Mouse (Mus musculus): Measurements from ENCODE around the gene Rgcc. TPM values are rescaled to one million over a fixed set of nuclear protein-coding genes. Genes with fewer than 3 reads are reported as not detected.
A peak's percentile ranks its signal among the peaks of the same experiment; 100 is the strongest.

Rgcc gene
- total and polyA plus RNA-seq, 2 experiments from 2014 or later: 33.3 to 33.9 TPM

- no peaks in the 10 kb centered on the region for H3K4me1 ChIP-seq (ENCODE audit: insufficient read depth)
- TF ChIP-seq CTCF (IDR thresholded peaks at IDR 0.05; ENCODE audit: low read depth): no peak
- no peak overlapping the region for H3K4me2 ChIP-seq (ENCODE audit: low read depth)
- no peaks in the 10 kb centered on the region for H3K36me3 ChIP-seq (ENCODE audit: insufficient read depth)
- DNase-seq: no peak
- no peak overlapping the region for H3K9ac ChIP-seq
- H3K27ac ChIP-seq (ENCODE audit: low read depth, low read length): no peak overlapping the region
- H3K9me3 ChIP-seq (ENCODE audit: low read length): no peaks in the 10 kb centered on the region
- whole genome bisulfite sequencing: 95% methylated on average over 1 of the region's 1 CpGs
- no peak for ATAC-seq
- no peaks in the 10 kb centered on the region for H3K27me3 ChIP-seq (ENCODE audit: insufficient read depth, low read length)
- no peak overlapping the region for H3K4me3 ChIP-seq (ENCODE audit: low read depth, low read length)
These were observed 22.0 kb downstream of the Rgcc start for GRCm38 (mm10) chr14:79279494-79279893.

GRCm38 (mm10) chr14:79278927-79279326, 22.5 kb downstream of the Rgcc start:
- Histone ChIP-seq H3K9me3 (ENCODE audit: low read length) (no peaks in the 10 kb centered on the region), H3K9ac (no peak overlapping the region), H3K27ac (ENCODE audit: low read depth, low read length) (no peak overlapping the region), H3K4me3 (ENCODE audit: low read depth, low read length) (no peak overlapping the region), H3K27me3 (ENCODE audit: insufficient read depth, low read length) (no peaks in the 10 kb centered on the region), H3K4me2 (ENCODE audit: low read depth) (no peak overlapping the region), H3K36me3 (ENCODE audit: insufficient read depth) (no peaks in the 10 kb centered on the region), H3K4me1 (ENCODE audit: insufficient read depth) (no peaks in the 10 kb centered on the region)
- TF ChIP-seq CTCF (IDR thresholded peaks at IDR 0.05; ENCODE audit: low read depth): no peak
- no peak for DNase-seq
- 92% methylated on average over 4 of the region's 4 CpGs for whole genome bisulfite sequencing
- no peak for ATAC-seq

- H3K4me1 ChIP-seq (ENCODE audit: insufficient read depth): no peaks in the 10 kb centered on the region
- no peak overlapping the region for H3K4me2 ChIP-seq (ENCODE audit: low read depth)
- no peaks in the 10 kb centered on the region for H3K36me3 ChIP-seq (ENCODE audit: insufficient read depth)
- DNase-seq: no peak
- H3K27me3 ChIP-seq (ENCODE audit: insufficient read depth, low read length): no peaks in the 10 kb centered on the region
- H3K27ac ChIP-seq (ENCODE audit: low read depth, low read length): no peak overlapping the region
- no peak for ATAC-seq
- TF ChIP-seq CTCF (IDR thresholded peaks at IDR 0.05; ENCODE audit: low read depth): no peak
- H3K9ac ChIP-seq: no peak overlapping the region
- no peak overlapping the region for H3K4me3 ChIP-seq (ENCODE audit: low read depth, low read length)
- WGBS: 57% methylated on average over 7 of the region's 7 CpGs
- H3K9me3 ChIP-seq (ENCODE audit: low read length): no peaks in the 10 kb centered on the region
These were observed 23.5 kb downstream of the Rgcc start for GRCm38 (mm10) chr14:79277922-79278321.

GRCm38 (mm10) chr14:79275870-79276395, 25.5 kb downstream of the Rgcc start:
- H3K4me2 ChIP-seq (ENCODE audit: low read depth): no peak overlapping the region
- H3K36me3 ChIP-seq (ENCODE audit: insufficient read depth): no peaks in the 10 kb centered on the region
- no peaks in the 10 kb centered on the region for H3K9me3 ChIP-seq (ENCODE audit: low read length)
- DNase-seq (no peak), ATAC-seq (no peak)
- H3K9ac ChIP-seq: no peak overlapping the region
- H3K4me1 ChIP-seq (ENCODE audit: insufficient read depth): no peaks in the 10 kb centered on the region
- no peaks in the 10 kb centered on the region for H3K27me3 ChIP-seq (ENCODE audit: insufficient read depth, low read length)
- 77% methylated on average over 8 of the region's 8 CpGs for WGBS
- H3K27ac ChIP-seq (ENCODE audit: low read depth, low read length): no peak overlapping the region
- no peak overlapping the region for H3K4me3 ChIP-seq (ENCODE audit: low read depth, low read length)
- no peak for TF ChIP-seq CTCF (IDR thresholded peaks at IDR 0.05; ENCODE audit: low read depth)

- WGBS: 50% methylated on average over 3 of the region's 3 CpGs
- no peak for ATAC-seq
- Histone ChIP-seq H3K4me3 (ENCODE audit: low read depth, low read length) (no peak overlapping the region), H3K27ac (ENCODE audit: low read depth, low read length) (no peak overlapping the region), H3K9ac (no peak overlapping the region), H3K27me3 (ENCODE audit: insufficient read depth, low read length) (no peaks in the 10 kb centered on the region), H3K4me2 (ENCODE audit: low read depth) (no peak overlapping the region), H3K4me1 (ENCODE audit: insufficient read depth) (no peaks in the 10 kb centered on the region), H3K36me3 (ENCODE audit: insufficient read depth) (no peaks in the 10 kb centered on the region), H3K9me3 (ENCODE audit: low read length) (no peaks in the 10 kb centered on the region)
- DNase-seq: no peak
- no peak for TF ChIP-seq CTCF (IDR thresholded peaks at IDR 0.05; ENCODE audit: low read depth)
These were observed 26.0 kb downstream of the Rgcc start for GRCm38 (mm10) chr14:79275441-79275840.

GRCm38 (mm10) chr14:79273697-79274477, 27.6 kb downstream of the Rgcc start:
- H3K4me1 ChIP-seq (ENCODE audit: insufficient read depth): no peaks in the 10 kb centered on the region
- no peak for TF ChIP-seq CTCF (IDR thresholded peaks at IDR 0.05; ENCODE audit: low read depth)
- no peaks in the 10 kb centered on the region for H3K36me3 ChIP-seq (ENCODE audit: insufficient read depth)
- H3K9me3 ChIP-seq (ENCODE audit: low read length): no peaks in the 10 kb centered on the region
- no peak overlapping the region for H3K4me3 ChIP-seq (ENCODE audit: low read depth, low read length)
- DNase-seq (no peak), ATAC-seq (peak; percentile 27; the same call in 1 of the 2 replicates)
- 65% methylated on average over 15 of the region's 15 CpGs for WGBS
- H3K27ac ChIP-seq (ENCODE audit: low read depth, low read length): no peak overlapping the region
- no peak overlapping the region for H3K9ac ChIP-seq
- H3K27me3 ChIP-seq (ENCODE audit: insufficient read depth, low read length): no peaks in the 10 kb centered on the region
- no peak overlapping the region for H3K4me2 ChIP-seq (ENCODE audit: low read depth)

- no peaks in the 10 kb centered on the region for H3K4me1 ChIP-seq (ENCODE audit: insufficient read depth)
- no peaks in the 10 kb centered on the region for H3K27me3 ChIP-seq (ENCODE audit: insufficient read depth, low read length)
- ATAC-seq: no peak
- WGBS: 90% methylated on average over 9 of the region's 9 CpGs
- no peak for TF ChIP-seq CTCF (IDR thresholded peaks at IDR 0.05; ENCODE audit: low read depth)
- H3K27ac ChIP-seq (ENCODE audit: low read depth, low read length): no peak overlapping the region
- no peak overlapping the region for H3K4me2 ChIP-seq (ENCODE audit: low read depth)
- H3K9me3 ChIP-seq (ENCODE audit: low read length): no peaks in the 10 kb centered on the region
- DNase-seq: no peak
- H3K36me3 ChIP-seq (ENCODE audit: insufficient read depth): no peaks in the 10 kb centered on the region
- H3K4me3 ChIP-seq (ENCODE audit: low read depth, low read length): no peak overlapping the region
- H3K9ac ChIP-seq: no peak overlapping the region
These were observed 28.5 kb downstream of the Rgcc start for GRCm38 (mm10) chr14:79272991-79273390.

Measured in forebrain, postnatal 0 days (tissue).